Mouse (Mus musculus): ENCODE measurements around the gene 4930452B06Rik. TPM values are rescaled to one million over a fixed set of nuclear protein-coding genes. Genes with fewer than 3 reads are reported as not detected.
"Not testable (repeated sequence)": the region's sequence is repeated elsewhere in the genome, so short reads cannot be mapped to it uniquely, and the experiment has no call there.

The 4930452B06Rik gene
- polyA plus RNA-seq, 1 experiment = 0.04 TPM

GRCm38 (mm10) chr14:8641650-8642279 is 24.3 kb downstream of the 4930452B06Rik start:
- no peak for TF ChIP-seq POLR2A (IDR thresholded peaks at IDR 0.05; ENCODE audit: low read depth, low read length)
- no peak for TF ChIP-seq CTCF (IDR thresholded peaks at IDR 0.05; ENCODE audit: extremely low read depth, insufficient read depth, insufficient read length, insufficient replicate concordance)
- WGBS = 26% methylated on average over 9 of the region's 9 CpGs
- no peaks in the 10 kb centered on the region for H3K27me3 ChIP-seq (ENCODE audit: control insufficient read depth, insufficient read depth, low read length)
- DNase-seq (ENCODE audit: low read depth in 1 of 2, low spot score in 2 of 2) = no peak
- H3K4me3 ChIP-seq (ENCODE audit: extremely low read depth, insufficient read depth, insufficient read length) = no peak overlapping the region
- H3K36me3 ChIP-seq (ENCODE audit: control insufficient read depth, insufficient read depth, low read length) = no peaks in the 10 kb centered on the region
- no peaks in the 10 kb centered on the region for H3K4me1 ChIP-seq (ENCODE audit: control insufficient read depth, insufficient read depth, insufficient read length)
- no peak overlapping the region for H3K27ac ChIP-seq (ENCODE audit: insufficient read depth, low read length)

- no peak for DNase-seq (ENCODE audit: low read depth in 1 of 2, low spot score in 2 of 2)
- Histone ChIP-seq H3K4me1 (ENCODE audit: control insufficient read depth, insufficient read depth, insufficient read length) (no peaks in the 10 kb centered on the region), H3K4me3 (ENCODE audit: extremely low read depth, insufficient read depth, insufficient read length) (no peak overlapping the region), H3K27me3 (ENCODE audit: control insufficient read depth, insufficient read depth, low read length) (no peaks in the 10 kb centered on the region), H3K36me3 (ENCODE audit: control insufficient read depth, insufficient read depth, low read length) (no peaks in the 10 kb centered on the region), H3K27ac (ENCODE audit: insufficient read depth, low read length) (no peak overlapping the region)
- 71% methylated on average over 6 of the region's 6 CpGs for WGBS
- TF ChIP-seq CTCF (IDR thresholded peaks at IDR 0.05; ENCODE audit: extremely low read depth, insufficient read depth, insufficient read length, insufficient replicate concordance) (no peak), POLR2A (IDR thresholded peaks at IDR 0.05; ENCODE audit: low read depth, low read length) (no peak)
Measured at GRCm38 (mm10) chr14:8632211-8632610, 33.8 kb downstream of the 4930452B06Rik start.

- Histone ChIP-seq H3K36me3 (ENCODE audit: control insufficient read depth, insufficient read depth, low read length) (no peaks in the 10 kb centered on the region), H3K27ac (ENCODE audit: insufficient read depth, low read length) (no peak overlapping the region), H3K4me1 (ENCODE audit: control insufficient read depth, insufficient read depth, insufficient read length) (no peaks in the 10 kb centered on the region), H3K27me3 (ENCODE audit: control insufficient read depth, insufficient read depth, low read length) (no peaks in the 10 kb centered on the region), H3K4me3 (ENCODE audit: extremely low read depth, insufficient read depth, insufficient read length) (no peak overlapping the region)
- no peak for DNase-seq (ENCODE audit: low read depth in 1 of 2, low spot score in 2 of 2)
- TF ChIP-seq POLR2A (IDR thresholded peaks at IDR 0.05; ENCODE audit: low read depth, low read length) = no peak
- TF ChIP-seq CTCF (IDR thresholded peaks at IDR 0.05; ENCODE audit: extremely low read depth, insufficient read depth, insufficient read length, insufficient replicate concordance) = no peak
- 21% methylated on average over 5 of the region's 5 CpGs for WGBS
Measured at GRCm38 (mm10) chr14:8628406-8628805, 37.6 kb downstream of the 4930452B06Rik start.

- H3K4me1 ChIP-seq (ENCODE audit: control insufficient read depth, insufficient read depth, insufficient read length) = no peaks in the 10 kb centered on the region
- H3K27ac ChIP-seq (ENCODE audit: insufficient read depth, low read length) = no peak overlapping the region
- no peak for TF ChIP-seq POLR2A (IDR thresholded peaks at IDR 0.05; ENCODE audit: low read depth, low read length)
- no peak for TF ChIP-seq CTCF (IDR thresholded peaks at IDR 0.05; ENCODE audit: extremely low read depth, insufficient read depth, insufficient read length, insufficient replicate concordance)
- H3K4me3 ChIP-seq (ENCODE audit: extremely low read depth, insufficient read depth, insufficient read length) = no peak overlapping the region
- no peaks in the 10 kb centered on the region for H3K27me3 ChIP-seq (ENCODE audit: control insufficient read depth, insufficient read depth, low read length)
- no peaks in the 10 kb centered on the region for H3K36me3 ChIP-seq (ENCODE audit: control insufficient read depth, insufficient read depth, low read length)
- DNase-seq (ENCODE audit: low read depth in 1 of 2, low spot score in 2 of 2) = no peak
- 77% methylated on average over 4 of the region's 4 CpGs for WGBS
Measured at GRCm38 (mm10) chr14:8627481-8627880, 38.6 kb downstream of the 4930452B06Rik start.

GRCm38 (mm10) chr14:8621164-8621563 is 44.9 kb downstream of the 4930452B06Rik start:
- no peaks in the 10 kb centered on the region for H3K27me3 ChIP-seq (ENCODE audit: control insufficient read depth, insufficient read depth, low read length)
- no peaks in the 10 kb centered on the region for H3K36me3 ChIP-seq (ENCODE audit: control insufficient read depth, insufficient read depth, low read length)
- no peaks in the 10 kb centered on the region for H3K4me1 ChIP-seq (ENCODE audit: control insufficient read depth, insufficient read depth, insufficient read length)
- WGBS = 67% methylated on average over 6 of the region's 6 CpGs
- no peak overlapping the region for H3K27ac ChIP-seq (ENCODE audit: insufficient read depth, low read length)
- no peak overlapping the region for H3K4me3 ChIP-seq (ENCODE audit: extremely low read depth, insufficient read depth, insufficient read length)
- no peak for TF ChIP-seq POLR2A (IDR thresholded peaks at IDR 0.05; ENCODE audit: low read depth, low read length)
- no peak for TF ChIP-seq CTCF (IDR thresholded peaks at IDR 0.05; ENCODE audit: extremely low read depth, insufficient read depth, insufficient read length, insufficient replicate concordance)
- DNase-seq (ENCODE audit: low read depth in 1 of 2, low spot score in 2 of 2) = no peak

- Histone ChIP-seq H3K36me3 (ENCODE audit: control insufficient read depth, insufficient read depth, low read length) (no peaks in the 10 kb centered on the region), H3K4me1 (ENCODE audit: control insufficient read depth, insufficient read depth, insufficient read length) (no peaks in the 10 kb centered on the region), H3K4me3 (ENCODE audit: extremely low read depth, insufficient read depth, insufficient read length) (no peak overlapping the region), H3K27me3 (ENCODE audit: control insufficient read depth, insufficient read depth, low read length) (no peaks in the 10 kb centered on the region), H3K27ac (ENCODE audit: insufficient read depth, low read length) (no peak overlapping the region)
- 77% methylated on average over 5 of the region's 5 CpGs for WGBS
- no peak for DNase-seq (ENCODE audit: low read depth in 1 of 2, low spot score in 2 of 2)
- TF ChIP-seq CTCF (IDR thresholded peaks at IDR 0.05; ENCODE audit: extremely low read depth, insufficient read depth, insufficient read length, insufficient replicate concordance) = no peak
- no peak for TF ChIP-seq POLR2A (IDR thresholded peaks at IDR 0.05; ENCODE audit: low read depth, low read length)
Measured at GRCm38 (mm10) chr14:8620580-8620979, 45.5 kb downstream of the 4930452B06Rik start.

GRCm38 (mm10) chr14:8615636-8616035 is 50.4 kb downstream of the 4930452B06Rik start:
- Histone ChIP-seq H3K4me1 (ENCODE audit: control insufficient read depth, insufficient read depth, insufficient read length) (no peaks in the 10 kb centered on the region), H3K36me3 (ENCODE audit: control insufficient read depth, insufficient read depth, low read length) (no peaks in the 10 kb centered on the region), H3K27ac (ENCODE audit: insufficient read depth, low read length) (no peak overlapping the region), H3K27me3 (ENCODE audit: control insufficient read depth, insufficient read depth, low read length) (no peaks in the 10 kb centered on the region), H3K4me3 (ENCODE audit: extremely low read depth, insufficient read depth, insufficient read length) (no peak overlapping the region)
- no peak for TF ChIP-seq CTCF (IDR thresholded peaks at IDR 0.05; ENCODE audit: extremely low read depth, insufficient read depth, insufficient read length, insufficient replicate concordance)
- TF ChIP-seq POLR2A (IDR thresholded peaks at IDR 0.05; ENCODE audit: low read depth, low read length) = no peak
- WGBS = 43% methylated on average over 7 of the region's 7 CpGs
- no peak for DNase-seq (ENCODE audit: low read depth in 1 of 2, low spot score in 2 of 2)

- H3K4me1 ChIP-seq (ENCODE audit: control insufficient read depth, insufficient read depth, insufficient read length); DNase-seq (ENCODE audit: low read depth in 1 of 2, low spot score in 2 of 2): not testable (repeated sequence)
Measured at GRCm38 (mm10) chr14:8614430-8614829, 51.6 kb downstream of the 4930452B06Rik start.

More at GRCm38 (mm10) chr14:8614430-8614829, 51.6 kb downstream of the 4930452B06Rik start:
- H3K27me3 ChIP-seq (ENCODE audit: control insufficient read depth, insufficient read depth, low read length); H3K4me3 ChIP-seq (ENCODE audit: extremely low read depth, insufficient read depth, insufficient read length); H3K36me3 ChIP-seq (ENCODE audit: control insufficient read depth, insufficient read depth, low read length); H3K27ac ChIP-seq (ENCODE audit: insufficient read depth, low read length): not testable (repeated sequence)
- 85% methylated on average over 1 of the region's 1 CpGs for WGBS

Data from spleen, adult 2 months (tissue).